Mouse (Mus musculus) right cerebral cortex, postnatal 36 days (tissue): ENCODE data around the gene Snx11.
"Not testable (repeated sequence)": the region's sequence is repeated elsewhere in the genome, so short reads cannot be mapped to it uniquely, and the experiment has no call there.

Source experiments
- DNase-seq, 2 experiments: peaks; one replicate each; pipeline ENCODE4 v3.0.0; 2022; ENCODE audit warnings: low spot score in 2 of 2, mixed read lengths in 1 of 2

Snx11 gene

DNA sequence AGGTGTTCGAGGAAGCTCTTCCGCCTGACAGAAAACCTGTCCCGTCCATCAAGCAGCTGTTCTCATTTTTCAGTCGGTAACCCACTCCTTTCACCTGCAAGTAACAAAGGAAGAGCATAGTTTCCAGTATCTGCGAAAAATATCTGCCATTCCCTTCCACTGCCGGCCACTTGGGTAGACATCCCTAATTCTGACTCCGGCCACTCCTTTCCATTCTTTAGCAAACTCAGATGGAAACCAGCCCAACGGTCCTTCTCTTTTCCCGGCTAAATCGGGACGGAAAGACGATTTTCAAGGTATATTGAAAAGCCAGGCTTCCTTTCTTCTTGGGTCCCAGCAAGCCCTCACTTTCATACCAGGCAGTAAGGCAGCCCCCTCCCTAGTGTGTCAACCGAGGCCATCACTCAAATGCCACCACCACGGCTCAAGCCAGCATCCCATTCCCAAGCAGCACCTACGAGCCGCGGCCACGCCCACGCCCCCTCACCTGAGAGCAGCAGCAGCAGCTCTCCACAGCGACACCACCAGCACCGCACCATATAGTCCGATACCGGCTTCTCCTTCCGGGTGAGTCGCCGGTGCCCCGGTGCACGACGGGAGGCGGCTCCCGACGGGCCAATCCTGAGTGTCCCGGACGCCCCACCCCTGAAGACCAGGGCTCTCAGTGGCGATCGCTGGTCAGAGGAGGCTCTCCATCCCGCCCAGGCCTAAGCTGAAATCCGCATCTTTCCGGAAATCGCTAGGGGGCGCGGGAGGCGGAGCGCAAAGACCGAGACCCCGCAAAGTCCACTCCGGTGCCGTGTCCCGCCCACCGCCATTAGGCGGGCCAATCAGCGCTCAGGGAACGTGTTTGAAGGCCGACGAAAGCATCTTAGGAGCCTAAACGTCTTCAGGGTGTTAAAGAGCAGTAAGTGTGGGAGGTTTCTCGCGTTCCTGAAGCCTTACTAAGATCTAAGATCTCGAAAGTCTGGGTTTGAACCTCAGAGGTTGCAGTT lies at the start of gene Snx11:
TSS of gene Snx11 (minus strand) at position 592 of the 995 bp plus-strand sequence.
- peak; percentile 99 for DNase-seq

GRCm38 (mm10) chr11:96826481-96826880 lies 49.1 kb upstream of the Snx11 start:
- no peak for DNase-seq

DNA sequence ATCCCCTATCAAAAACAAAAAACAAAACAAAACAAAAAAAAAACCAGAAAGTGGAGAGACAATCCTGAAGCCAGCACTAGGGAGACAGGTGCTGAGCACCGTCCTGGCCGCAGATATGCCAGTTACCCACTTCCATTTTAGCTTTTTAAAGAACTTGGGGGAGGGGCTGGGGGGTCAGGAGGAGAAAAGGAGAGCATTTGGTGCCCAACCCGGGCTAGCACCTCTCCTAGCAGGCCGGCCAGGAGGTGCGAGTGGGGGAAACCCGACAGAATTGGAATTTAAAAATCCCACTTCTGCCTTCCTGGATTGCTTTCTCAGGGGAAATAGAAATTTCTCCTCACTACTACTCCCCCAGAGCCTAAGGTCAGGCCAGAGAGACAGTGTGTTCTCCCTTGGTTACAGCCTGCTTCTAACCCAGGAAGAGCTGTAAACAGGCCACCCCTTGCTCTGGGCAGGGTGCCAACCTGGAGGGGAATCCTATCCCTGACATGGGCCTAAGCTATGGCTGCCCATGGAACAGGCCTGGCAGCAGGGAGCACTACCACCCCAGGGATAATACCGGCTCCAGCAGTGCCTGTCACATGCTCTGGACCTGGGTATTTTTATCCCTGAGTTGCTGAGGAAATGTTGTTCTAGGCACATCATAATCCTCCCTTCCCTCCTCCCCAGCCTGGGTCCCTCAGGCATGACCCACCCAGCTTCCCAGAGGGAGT lies 47.6 kb upstream of the Snx11 start:
- peak; percentile 43 to 51 for DNase-seq

- DNase-seq: peak; percentile 88 to 93
These were observed 46.8 kb upstream of the Snx11 start for GRCm38 (mm10) chr11:96823880-96824782.

DNA sequence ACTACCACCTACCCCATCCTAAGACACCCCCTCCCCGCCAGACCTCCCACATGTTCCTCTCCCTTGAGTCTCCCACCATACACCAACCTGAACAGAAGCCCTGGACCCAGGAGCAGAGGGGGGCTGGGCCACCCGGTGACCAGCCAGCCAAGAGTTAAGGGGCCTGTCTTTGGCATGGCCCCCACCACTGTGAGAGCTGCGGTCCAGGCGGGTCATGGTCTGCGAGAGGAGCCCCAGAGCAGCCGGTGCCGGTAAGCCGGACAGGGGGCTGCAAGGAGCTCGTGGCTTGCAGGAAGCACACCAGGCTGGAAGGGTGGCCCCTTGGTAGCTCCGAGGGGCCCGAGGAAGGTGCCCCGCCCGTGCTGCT lies 46.1 kb upstream of the Snx11 start:
- DNase-seq: no peak

DNA sequence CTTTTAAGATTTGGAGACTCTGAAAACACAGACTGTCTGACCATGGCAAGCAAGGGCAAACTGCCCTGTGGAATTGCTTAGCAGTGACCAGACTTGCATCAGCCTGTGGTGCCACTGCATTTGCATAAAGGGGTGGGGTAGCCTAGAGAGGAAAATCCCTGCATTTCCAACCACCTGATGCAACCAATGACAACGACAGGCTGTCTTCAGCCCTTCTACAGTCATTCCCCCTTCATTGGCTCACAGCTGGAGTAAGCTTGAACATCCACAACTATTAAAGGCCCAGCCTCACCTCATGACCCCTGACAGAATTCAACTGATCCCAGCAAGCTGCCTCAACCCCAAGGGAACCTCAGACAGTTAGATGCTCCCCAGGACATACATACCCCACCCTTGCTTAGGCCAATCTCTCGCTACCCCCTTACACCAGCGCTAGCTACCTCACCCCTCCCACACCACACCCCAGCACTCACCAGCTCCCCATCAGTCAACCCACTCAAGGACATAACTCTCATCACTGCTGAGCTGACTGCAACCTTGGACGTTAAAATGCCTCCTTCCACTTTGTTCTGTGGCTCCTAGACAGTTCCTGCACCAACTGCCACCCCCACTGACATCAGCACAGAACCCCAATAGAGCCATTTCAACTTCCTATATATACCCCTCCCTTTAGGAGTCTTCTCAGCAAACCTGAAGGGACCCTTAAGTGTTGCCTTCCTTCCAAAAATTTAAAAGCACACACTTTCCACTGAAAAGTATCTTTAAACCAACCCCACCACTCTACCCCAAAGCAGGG lies 45.5 kb upstream of the Snx11 start:
- DNase-seq: no peak

- no peak for DNase-seq
These were observed 44.6 kb upstream of the Snx11 start for GRCm38 (mm10) chr11:96821956-96822355.

DNA sequence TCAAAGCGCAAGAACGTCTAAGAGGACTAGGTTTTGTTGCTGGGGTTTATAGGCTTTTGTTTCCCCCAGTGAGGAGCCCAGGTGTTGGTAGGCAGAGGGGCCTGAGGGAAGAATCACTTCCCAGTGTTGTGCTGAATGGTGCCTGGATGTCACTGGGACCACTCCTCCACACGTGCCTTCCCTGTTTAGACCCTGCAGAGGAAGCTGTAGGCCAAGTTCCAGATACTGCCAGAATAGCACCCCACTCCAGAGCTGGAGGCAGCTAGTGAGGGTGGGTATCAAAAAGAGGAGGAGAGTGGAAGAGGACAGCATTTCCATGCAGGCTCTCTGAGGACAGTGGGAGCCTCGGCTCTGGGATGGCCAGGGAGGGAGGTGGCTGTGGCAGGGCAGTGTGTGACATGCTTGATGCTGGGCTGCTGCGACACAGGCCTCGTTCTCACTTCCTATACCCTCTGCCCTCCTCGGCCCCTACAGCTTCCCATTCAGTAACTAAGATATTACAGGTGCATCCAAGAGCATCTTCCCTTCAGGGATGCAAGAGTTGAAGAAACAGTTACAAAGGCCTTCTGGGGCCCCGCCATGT lies 40.9 kb upstream of the Snx11 start:
- no peak for DNase-seq

DNA sequence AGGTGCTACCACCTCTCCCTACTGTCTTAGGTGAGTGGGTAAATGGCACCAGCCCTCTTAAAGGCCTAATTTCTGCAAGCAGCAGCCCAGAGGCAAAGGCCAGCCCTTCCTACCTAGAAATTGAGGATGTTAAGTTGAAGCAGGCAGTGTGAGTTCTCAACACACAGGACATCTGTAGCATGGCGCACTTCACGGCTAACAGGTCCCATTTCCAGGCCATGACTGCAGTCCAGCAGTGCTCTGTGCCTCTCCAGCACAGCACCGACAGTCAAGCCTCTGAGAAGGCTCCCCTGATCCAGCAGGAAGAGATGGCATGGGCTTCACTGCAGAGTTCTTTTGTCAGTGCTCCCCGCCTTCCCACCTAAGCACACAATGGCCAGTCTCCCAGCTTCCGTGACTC lies 39.6 kb upstream of the Snx11 start:
- no peak for DNase-seq

DNA sequence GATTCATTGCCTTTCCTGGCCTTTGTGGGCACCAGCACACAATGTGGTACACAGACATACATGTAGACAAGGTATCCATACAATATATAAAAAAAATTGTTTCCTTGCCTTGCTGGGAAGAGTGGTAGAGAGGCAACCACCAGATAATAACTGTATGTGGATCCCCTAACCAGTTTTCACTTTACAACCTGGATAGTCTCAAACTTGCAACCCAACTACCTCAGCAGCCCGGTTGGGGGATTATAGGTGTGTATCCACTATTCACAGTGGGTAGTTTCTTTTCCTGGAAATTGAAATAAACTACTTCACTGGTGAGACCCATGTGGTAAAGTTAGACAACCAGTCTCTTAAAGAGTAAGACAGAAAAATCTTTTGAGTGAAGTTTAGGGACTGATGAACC lies 39.1 kb upstream of the Snx11 start:
- DNase-seq: no peak

DNA sequence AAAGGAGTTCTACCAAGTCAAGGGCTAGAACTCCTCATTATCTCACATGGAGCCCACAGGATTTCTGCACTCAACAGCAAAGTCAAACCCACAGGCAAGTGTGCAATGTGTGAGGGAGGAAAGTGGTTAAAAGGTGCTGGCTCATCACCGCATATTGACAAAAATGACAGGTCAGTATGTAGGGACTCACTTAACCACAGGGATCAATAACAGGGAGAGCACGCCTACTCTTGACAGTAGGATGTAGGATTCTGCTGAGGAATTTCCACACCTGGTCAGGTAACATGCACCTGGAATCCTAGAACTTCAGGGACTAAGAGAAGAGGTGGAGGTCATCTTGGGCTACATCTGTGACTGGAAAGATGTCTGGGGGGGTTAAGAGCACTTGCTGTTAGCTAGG lies 38.5 kb upstream of the Snx11 start:
- no peak for DNase-seq

DNA sequence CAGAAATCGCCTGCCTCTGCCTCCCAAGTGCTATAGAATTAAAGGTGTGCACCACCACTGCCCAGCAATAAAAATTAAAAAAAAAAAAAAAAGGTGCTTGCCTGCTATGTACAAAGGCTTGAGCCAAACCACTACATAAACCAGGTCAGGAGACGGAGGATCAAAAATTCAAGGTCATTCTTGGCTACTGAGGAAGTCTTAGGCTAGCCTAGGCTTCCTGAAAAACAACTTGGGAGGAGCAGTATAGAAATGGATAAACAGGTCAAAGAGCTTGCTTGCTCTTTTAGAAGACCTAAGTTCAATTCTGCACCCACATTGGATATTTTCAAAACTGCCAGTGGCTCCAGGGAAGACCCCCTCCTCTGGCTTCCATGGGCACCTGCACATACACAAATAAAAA lies 37.1 kb upstream of the Snx11 start:
- DNase-seq: no peak

DNA sequence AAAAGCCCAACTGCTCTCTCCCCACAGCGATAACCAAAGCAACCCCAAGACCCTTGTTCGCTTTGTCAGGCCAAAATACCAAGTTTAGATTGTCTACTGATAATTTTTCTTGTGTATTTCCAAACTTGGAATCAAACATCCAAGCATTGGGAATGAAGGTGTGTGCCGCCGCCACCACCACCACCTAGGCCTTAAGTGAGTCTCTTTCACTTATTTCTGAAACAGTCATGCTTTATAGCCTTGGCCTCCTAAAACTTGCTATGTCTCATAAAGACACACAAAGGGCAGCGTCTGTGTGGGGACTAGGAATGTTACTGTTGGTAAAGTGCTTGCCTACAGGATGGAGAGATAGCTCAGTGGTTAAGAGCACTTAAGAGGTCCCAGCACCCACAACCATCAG lies 36.6 kb upstream of the Snx11 start:
- DNase-seq: no peak

- DNase-seq: no peak
These were observed 36.1 kb upstream of the Snx11 start for GRCm38 (mm10) chr11:96813455-96813854.

DNA sequence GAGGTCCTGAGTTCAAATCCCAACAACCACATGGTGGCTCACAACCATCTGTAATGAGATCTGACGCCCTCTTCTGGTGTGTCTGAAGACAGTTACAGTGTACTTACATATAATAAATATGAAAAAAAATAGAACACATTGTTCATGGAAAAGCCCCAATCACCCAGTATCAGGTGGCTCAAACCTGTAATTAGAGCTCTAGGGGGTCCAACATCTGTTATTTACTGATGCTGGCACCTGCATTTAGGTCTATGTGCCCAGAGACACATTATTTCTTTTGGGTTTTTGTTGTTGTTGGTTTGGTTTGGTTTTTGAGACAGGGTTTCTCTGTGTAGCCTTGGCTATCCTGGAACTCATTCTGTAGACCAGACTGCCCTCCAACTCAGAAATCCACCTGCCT lies 33.8 kb upstream of the Snx11 start:
- DNase-seq: not testable (repeated sequence)

GRCm38 (mm10) chr11:96809562-96810235 lies 32.3 kb upstream of the Snx11 start:
- no peak for DNase-seq

DNA sequence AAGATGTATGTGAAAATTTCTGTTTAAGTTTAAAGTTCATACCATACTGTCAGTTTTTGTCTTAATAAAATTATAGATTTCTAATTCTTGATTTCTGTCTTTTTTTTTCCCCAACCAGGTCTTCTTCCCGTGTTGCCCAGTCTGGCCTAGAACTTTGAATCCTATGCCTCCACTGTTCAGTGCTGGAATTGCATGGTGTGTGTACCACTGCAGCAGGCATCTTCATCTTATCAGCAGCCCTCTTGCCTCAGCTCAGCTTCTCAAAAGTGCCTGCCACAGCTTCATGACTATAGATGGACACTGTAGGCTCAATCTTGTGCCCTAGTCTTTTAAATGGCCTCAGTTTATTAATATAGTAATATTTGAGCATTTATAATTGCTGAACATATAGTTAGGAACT lies 30.7 kb upstream of the Snx11 start:
- DNase-seq: no peak

DNA sequence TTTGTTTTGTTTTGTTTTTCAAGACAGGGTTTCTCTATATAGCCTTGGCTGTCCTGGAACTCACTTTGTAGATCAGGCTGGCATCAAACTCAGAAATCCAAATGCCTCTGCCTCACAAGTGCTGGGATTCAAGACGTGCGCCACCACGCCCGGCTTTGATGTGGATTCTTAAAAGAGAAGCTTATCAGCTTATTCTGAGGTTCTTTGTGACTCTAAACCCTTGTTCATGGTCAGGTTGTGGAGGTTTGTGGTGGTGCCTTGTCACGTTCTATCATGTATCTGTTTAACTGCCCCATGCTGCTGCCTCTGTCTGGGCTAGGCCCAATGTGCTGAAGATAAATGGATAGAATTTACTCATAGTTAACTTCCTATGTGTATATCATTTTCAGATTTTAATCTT lies 28.2 kb upstream of the Snx11 start:
- no peak for DNase-seq

DNA sequence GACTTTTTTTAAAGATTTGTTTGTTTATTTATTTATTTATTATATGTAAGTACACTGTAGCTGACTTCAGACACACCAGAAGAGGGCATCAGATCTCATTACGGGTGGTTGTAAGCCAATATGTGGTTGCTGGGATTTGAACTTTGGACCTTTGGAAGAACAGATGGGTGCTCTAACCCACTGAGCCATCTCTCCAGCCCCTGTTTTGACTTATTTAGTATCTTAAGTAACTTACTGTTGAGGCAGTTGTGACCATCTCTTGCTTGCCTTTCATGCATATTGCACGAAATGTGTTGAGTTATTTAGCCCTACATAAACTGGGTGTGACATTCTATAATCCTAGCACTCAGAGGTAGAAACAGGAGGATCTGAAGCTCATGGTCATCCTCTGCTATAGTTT lies 22.2 kb upstream of the Snx11 start:
- DNase-seq: no peak

DNA sequence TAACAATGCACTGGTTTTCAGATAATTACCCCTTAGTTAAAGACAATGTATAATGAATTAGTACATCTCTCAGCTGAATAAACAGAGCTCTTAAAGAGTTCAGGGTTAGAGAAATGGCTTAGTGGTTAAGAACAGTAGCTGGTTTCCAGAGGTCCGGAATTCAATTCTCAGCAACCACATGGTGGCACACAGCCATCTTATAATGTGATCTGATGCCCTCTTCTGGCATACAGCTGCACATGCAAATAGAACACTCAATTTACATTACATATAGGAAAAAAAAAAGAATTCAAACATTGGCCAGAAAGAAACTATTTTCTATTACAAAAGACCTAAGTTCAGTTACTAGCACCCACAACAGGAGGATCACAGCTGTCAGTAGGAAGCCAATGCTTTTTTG lies 19.2 kb upstream of the Snx11 start:
- DNase-seq: no peak
